Mouse (Mus musculus): ENCODE results near the gene Ano8. TPM values are rescaled to one million over a fixed set of nuclear protein-coding genes. Genes with fewer than 3 reads are reported as not detected.

Ano8 gene
- polyA plus RNA-seq, 1 experiment from 2014 or later, result 1.1 TPM

DNA sequence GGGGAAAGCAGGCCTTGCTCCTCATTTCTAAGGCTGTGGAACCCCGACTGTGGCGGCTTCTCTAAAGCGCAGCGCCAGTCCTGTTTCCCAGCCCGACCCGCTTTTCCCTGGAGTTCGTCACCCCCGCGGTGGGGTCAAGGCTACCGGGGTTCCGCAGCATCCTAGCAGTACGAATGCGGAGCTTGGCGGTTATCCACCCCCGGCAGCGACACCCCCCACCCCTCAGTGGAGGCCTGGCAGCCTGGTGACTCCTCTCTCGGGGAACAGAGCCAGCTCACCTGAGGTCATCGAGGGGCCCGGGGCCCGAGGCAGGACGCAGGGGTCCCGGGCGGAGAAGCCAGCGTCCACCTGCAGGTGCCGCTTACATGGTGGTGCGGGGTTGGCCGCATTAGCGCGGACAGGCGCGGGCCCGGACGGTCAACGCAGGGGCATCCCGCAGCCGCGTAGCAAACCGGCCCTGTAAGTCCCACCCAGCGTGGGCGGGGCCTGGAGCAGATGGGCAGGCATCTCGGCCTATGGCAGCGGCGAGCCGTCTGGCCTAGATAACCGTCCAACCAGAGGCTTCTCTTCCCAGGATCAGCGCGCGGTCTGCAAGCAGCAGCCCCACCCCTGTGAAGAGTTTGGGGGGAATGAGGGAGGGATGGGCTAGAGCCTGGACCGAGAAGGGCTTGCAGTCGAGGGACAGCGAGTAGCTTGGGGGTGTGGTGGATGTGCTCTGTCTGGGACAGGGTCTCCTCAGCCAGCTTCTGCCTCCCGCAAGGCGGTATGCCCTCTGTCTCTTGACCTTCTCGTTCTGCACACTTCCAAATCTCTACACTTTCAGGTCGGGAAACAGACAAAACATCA is 22.4 kb downstream of the Ano8 start, which contains the start of gene Abhd8:
TSS of gene Abhd8 (minus strand) at position 468 of the 846 bp plus-strand sequence.
- Histone ChIP-seq H3K27ac (ENCODE audit: low read length) (peak within 1 kb of the TSS; percentile 47), H3K27me3 (replicated peaks; ENCODE audit: insufficient read depth, low read length) (no peaks in the 10 kb centered on the region), H3K4me2 (replicated peaks; ENCODE audit: low read depth, low read length) (peak within 1 kb of the TSS; percentile 98), H3K4me1 (ENCODE audit: insufficient read depth, low read depth, low read length) (peaks cover 22% of the 10 kb centered on the region; the same call in 1 of the 2 replicates), H3K4me3 (ENCODE audit: low read depth, low read length) (peak within 1 kb of the TSS; percentile 67), H3K9ac (replicated peaks; ENCODE audit: low read depth) (peak within 1 kb of the TSS; percentile 56), H3K9me3 (ENCODE audit: low read length) (no peaks in the 10 kb centered on the region), H3K36me3 (ENCODE audit: insufficient read depth, low read length) (no peaks in the 10 kb centered on the region)
- TF ChIP-seq CTCF (IDR thresholded peaks at IDR 0.05), result no peak
- TF ChIP-seq EP300 (IDR thresholded peaks at IDR 0.05), result no peak
- peak; percentile 94 for DNase-seq (ENCODE audit: low spot score)
- peak; percentile 66 for ATAC-seq
- WGBS, result 2% methylated on average over 55 of the region's 55 CpGs

DNA sequence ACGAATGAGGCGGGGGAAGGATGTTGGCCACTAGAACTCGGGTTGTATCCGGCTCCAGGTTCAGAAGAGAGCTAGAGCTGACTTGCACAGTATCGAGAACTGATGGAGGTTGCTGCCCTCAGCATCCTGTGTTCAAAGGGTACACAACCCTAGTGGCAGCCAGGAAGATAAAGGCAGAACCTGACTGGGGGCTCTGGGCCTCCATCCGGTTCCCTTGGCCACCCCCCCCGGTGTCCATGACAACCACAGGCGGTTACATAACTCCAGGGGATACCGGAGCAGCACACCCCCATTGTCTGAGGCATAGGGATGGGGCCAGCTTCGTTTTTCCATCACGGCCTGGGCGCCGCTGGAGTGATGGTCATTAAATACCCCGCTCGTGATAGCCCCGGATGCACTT is 23.0 kb downstream of the Ano8 start:
- Histone ChIP-seq H3K9me3 (ENCODE audit: low read length) (no peaks in the 10 kb centered on the region), H3K4me2 (replicated peaks; ENCODE audit: low read depth, low read length) (peak overlapping the region; percentile 98), H3K27ac (ENCODE audit: low read length) (no peak overlapping the region), H3K4me1 (ENCODE audit: insufficient read depth, low read depth, low read length) (peaks cover 22% of the 10 kb centered on the region; the same call in 1 of the 2 replicates), H3K9ac (replicated peaks; ENCODE audit: low read depth) (peak overlapping the region; percentile 56; the same call in 1 of the 2 replicates), H3K27me3 (replicated peaks; ENCODE audit: insufficient read depth, low read length) (no peaks in the 10 kb centered on the region), H3K4me3 (ENCODE audit: low read depth, low read length) (peak overlapping the region; percentile 67), H3K36me3 (ENCODE audit: insufficient read depth, low read length) (no peaks in the 10 kb centered on the region)
- WGBS, result 3% methylated on average over 16 of the region's 16 CpGs
- peak; percentile 56 for DNase-seq (ENCODE audit: low spot score)
- TF ChIP-seq EP300 (IDR thresholded peaks at IDR 0.05) (no peak), CTCF (IDR thresholded peaks at IDR 0.05) (no peak)
- ATAC-seq, result no peak

DNA sequence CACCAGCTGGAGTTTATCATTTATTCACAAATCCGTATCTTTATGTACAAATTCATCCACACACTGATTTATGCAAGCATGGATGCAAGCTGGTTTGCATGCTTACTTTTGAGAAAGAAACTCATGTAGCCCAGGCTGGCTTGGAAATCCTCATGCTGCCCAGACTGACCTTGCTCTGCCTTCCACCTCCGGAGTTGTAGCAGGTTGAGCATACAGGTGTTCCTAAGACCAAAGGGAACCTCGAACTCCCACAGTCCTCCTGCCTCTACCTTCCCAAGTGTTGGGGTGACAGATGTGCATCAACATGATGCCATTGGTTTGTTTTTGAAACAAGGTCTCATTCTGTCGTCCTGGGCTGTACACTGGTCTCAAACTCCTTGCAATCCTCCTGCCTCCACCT is 23.6 kb downstream of the Ano8 start:
- Histone ChIP-seq H3K36me3 (ENCODE audit: insufficient read depth, low read length) (no peaks in the 10 kb centered on the region), H3K9ac (replicated peaks; ENCODE audit: low read depth) (no peak overlapping the region), H3K27ac (ENCODE audit: low read length) (no peak overlapping the region)

GRCm38 (mm10) chr8:71461152-71461840 is 24.5 kb downstream of the Ano8 start:
- Histone ChIP-seq H3K9me3 (ENCODE audit: low read length) (no peaks in the 10 kb centered on the region), H3K4me3 (ENCODE audit: low read depth, low read length) (no peak overlapping the region), H3K4me2 (replicated peaks; ENCODE audit: low read depth, low read length) (no peak overlapping the region), H3K27me3 (replicated peaks; ENCODE audit: insufficient read depth, low read length) (no peaks in the 10 kb centered on the region), H3K36me3 (ENCODE audit: insufficient read depth, low read length) (no peaks in the 10 kb centered on the region), H3K4me1 (ENCODE audit: insufficient read depth, low read depth, low read length) (peaks cover 22% of the 10 kb centered on the region; the same call in 1 of the 2 replicates), H3K27ac (ENCODE audit: low read length) (no peak overlapping the region), H3K9ac (replicated peaks; ENCODE audit: low read depth) (no peak overlapping the region)
- no peak for ATAC-seq
- no peak for DNase-seq (ENCODE audit: low spot score)
- WGBS, result 87% methylated on average over 45 of the region's 47 CpGs
- TF ChIP-seq CTCF (IDR thresholded peaks at IDR 0.05), result no peak
- TF ChIP-seq EP300 (IDR thresholded peaks at IDR 0.05), result no peak

More for the DNA sequence above, 23.6 kb downstream of the Ano8 start:
- Histone ChIP-seq H3K4me1 (ENCODE audit: insufficient read depth, low read depth, low read length) (peaks cover 22% of the 10 kb centered on the region; the same call in 1 of the 2 replicates), H3K9me3 (ENCODE audit: low read length) (no peaks in the 10 kb centered on the region), H3K27me3 (replicated peaks; ENCODE audit: insufficient read depth, low read length) (no peaks in the 10 kb centered on the region), H3K4me2 (replicated peaks; ENCODE audit: low read depth, low read length) (no peak overlapping the region), H3K4me3 (ENCODE audit: low read depth, low read length) (no peak overlapping the region)
- ATAC-seq (no peak), DNase-seq (ENCODE audit: low spot score) (no peak)
- TF ChIP-seq CTCF (IDR thresholded peaks at IDR 0.05), result no peak
- WGBS, result 67% methylated on average over 4 of the region's 4 CpGs

- peaks cover 20% of the 10 kb centered on the region; the same call in 1 of the 2 replicates for H3K4me1 ChIP-seq (ENCODE audit: insufficient read depth, low read depth, low read length)
- ATAC-seq, result no peak
- no peak for TF ChIP-seq EP300 (IDR thresholded peaks at IDR 0.05)
- TF ChIP-seq CTCF (IDR thresholded peaks at IDR 0.05), result no peak
- no peak for DNase-seq (ENCODE audit: low spot score)
- 92% methylated on average over 6 of the region's 6 CpGs for WGBS
- no peaks in the 10 kb centered on the region for H3K27me3 ChIP-seq (replicated peaks; ENCODE audit: insufficient read depth, low read length)
- no peak overlapping the region for H3K4me3 ChIP-seq (ENCODE audit: low read depth, low read length)
- no peak overlapping the region for H3K9ac ChIP-seq (replicated peaks; ENCODE audit: low read depth)
- H3K4me2 ChIP-seq (replicated peaks; ENCODE audit: low read depth, low read length), result no peak overlapping the region
- H3K36me3 ChIP-seq (ENCODE audit: insufficient read depth, low read length), result no peaks in the 10 kb centered on the region
- H3K9me3 ChIP-seq (ENCODE audit: low read length), result no peaks in the 10 kb centered on the region
- no peak overlapping the region for H3K27ac ChIP-seq (ENCODE audit: low read length)
Measured at GRCm38 (mm10) chr8:71460716-71461115, 25.0 kb downstream of the Ano8 start.

DNA sequence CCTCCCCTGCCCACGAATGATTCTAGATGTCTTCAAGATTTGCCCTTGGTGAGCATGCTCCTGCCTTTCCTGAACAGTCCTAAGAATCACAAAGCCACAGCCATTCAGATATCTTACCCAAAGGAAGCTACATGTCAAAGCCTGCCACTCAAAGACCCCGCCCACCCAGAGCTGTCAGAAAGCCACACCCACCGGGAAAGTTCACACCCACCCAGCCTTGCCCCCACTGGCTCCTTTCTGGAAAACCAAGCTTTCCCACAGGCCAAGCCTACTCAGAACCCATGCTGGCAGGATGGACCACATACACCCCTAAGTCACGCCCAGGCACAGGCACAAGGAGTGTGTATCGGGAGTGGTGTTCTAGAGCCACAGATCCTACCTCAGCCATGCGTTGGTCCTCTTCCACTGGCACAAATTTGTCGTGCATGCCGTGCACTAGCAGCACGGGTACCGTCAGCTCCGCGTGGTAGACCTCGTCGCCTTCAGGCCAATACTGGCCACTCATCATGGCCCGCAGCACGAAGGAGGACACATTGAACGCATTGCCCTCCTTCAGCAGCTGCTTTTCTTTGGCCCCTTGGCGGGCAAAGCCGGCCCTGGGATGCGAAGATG is 28.0 kb downstream of the Ano8 start:
- no peak overlapping the region for H3K27ac ChIP-seq (ENCODE audit: low read length)
- no peak overlapping the region for H3K4me3 ChIP-seq (ENCODE audit: low read depth, low read length)
- no peak overlapping the region for H3K9ac ChIP-seq (replicated peaks; ENCODE audit: low read depth)
- TF ChIP-seq CTCF (IDR thresholded peaks at IDR 0.05) (no peak), EP300 (IDR thresholded peaks at IDR 0.05) (no peak)
- H3K4me1 ChIP-seq (ENCODE audit: insufficient read depth, low read depth, low read length), result peaks cover under 1% of the 10 kb centered on the region; the same call in 1 of the 2 replicates
- no peaks in the 10 kb centered on the region for H3K9me3 ChIP-seq (ENCODE audit: low read length)
- DNase-seq (ENCODE audit: low spot score), result no peak
- 84% methylated on average over 20 of the region's 20 CpGs for WGBS
- H3K27me3 ChIP-seq (replicated peaks; ENCODE audit: insufficient read depth, low read length), result no peaks in the 10 kb centered on the region
- H3K36me3 ChIP-seq (ENCODE audit: insufficient read depth, low read length), result no peaks in the 10 kb centered on the region
- no peak overlapping the region for H3K4me2 ChIP-seq (replicated peaks; ENCODE audit: low read depth, low read length)
- ATAC-seq, result no peak

Data from lung, postnatal 0 days (tissue).